Mouse (Mus musculus) cerebellum, adult 8-10 months (tissue): Measurements from ENCODE around the gene Cacna1c.

Source experiments
- DNase-seq: peaks from one replicate; pipeline ENCODE4 v3.0.0; 2022

Gene Cacna1c

GRCm38 (mm10) chr6:119044148-119044547 lies 152.1 kb downstream of the Cacna1c start:
- DNase-seq = no peak

DNA sequence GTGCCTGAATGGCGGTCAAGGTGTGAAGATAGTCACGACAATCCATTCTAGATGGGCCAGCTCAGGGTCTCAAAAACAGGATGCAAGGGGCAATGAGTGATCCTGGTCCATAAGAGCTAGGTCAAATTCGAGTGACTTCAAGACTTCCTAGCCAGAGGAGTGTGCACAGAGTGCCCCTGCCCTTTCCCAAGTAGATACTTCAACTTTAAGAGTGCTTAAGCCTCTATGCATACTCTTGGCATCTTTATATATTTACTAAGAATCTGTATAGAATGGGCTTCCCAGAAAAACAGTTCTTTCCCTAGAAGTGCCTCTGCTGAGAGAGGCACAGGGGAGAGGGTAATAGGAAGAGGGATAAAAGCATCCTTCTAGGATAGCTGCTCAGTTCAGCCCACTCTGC lies 153.4 kb downstream of the Cacna1c start:
- DNase-seq = no peak

- DNase-seq = no peak
Measured at GRCm38 (mm10) chr6:119040961-119041360, 155.3 kb downstream of the Cacna1c start.

DNA sequence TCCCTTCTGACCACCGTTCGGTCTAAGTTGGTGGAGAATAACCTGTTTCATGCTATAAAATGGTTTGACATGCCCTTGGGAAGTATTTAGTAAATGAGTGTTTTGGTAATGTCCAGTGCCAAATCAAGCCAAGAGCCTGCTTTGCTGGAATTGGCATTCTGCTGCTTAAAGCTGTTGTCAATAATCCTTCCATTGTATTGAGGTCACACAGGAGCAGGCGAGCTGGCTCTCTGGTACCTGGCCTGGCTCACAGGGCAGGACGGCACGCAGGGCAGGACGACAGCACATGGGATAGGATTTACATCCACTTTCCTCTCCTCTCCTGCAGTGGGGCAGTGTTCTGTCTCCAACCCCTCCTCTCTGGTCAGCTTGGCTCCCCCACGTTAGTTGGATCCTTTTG lies 156.4 kb downstream of the Cacna1c start:
- DNase-seq = no peak

GRCm38 (mm10) chr6:119039293-119039692 lies 156.9 kb downstream of the Cacna1c start:
- peak; percentile 54 for DNase-seq

- DNase-seq = no peak
Measured at GRCm38 (mm10) chr6:119037815-119038214, 158.4 kb downstream of the Cacna1c start.

DNA sequence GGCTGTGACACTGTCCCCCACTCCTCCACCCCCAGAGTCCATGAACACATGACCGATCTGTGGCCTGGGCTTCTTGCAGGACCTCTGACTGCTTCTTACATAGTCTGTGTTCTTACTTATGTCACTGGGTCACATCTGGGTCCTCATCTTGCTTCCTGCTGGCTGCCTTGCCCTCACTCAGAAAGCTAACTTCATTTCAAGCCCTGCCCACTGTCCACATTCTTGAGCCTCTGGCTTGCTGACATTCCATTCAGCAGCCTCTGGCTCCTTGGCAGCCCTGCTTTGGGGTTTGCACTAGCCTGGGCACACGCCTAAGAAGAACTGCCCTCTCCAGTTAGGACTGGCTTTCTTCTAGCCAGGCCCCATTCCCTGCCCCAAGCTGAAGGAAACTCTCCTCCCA lies 159.2 kb downstream of the Cacna1c start:
- DNase-seq = no peak

DNA sequence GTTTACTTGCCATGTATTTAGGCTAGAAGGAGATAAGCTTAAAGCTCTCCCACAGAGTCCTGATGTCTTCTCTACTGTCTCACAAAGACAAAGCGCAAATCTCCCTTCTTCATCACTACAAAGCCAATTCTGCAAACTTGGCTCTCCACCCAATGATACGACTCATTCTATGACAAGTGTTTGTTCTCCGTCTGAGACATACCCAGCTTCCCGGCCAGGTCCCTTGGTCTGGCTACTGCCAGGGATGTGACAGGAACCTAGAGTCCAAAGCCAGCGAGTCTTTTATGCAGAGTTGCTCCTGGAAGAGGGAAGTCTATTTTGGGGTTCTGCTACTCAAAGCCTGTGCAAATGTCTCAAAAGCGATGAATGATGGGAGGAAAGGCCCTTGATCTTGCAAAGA lies 160.9 kb downstream of the Cacna1c start:
- DNase-seq = no peak

DNA sequence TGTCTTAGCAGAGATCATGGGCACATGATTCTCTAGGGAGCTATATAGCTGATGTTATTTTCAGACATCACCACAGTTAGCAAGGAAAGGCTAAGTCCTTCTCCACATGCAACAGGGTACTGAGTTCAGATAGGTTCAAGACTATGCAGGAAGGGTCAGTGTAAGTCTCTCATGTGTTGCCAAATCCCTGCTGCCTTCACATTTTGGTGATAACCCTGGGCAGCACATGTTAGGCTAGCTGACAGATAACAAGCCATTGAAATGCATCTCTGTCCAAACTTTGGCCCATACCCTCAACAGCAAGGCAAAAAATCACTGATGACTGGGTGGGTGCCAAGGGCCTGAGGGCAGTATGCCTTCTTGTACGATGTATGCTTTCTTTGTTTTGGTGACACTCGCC lies 161.3 kb downstream of the Cacna1c start:
- DNase-seq = no peak

GRCm38 (mm10) chr6:119027880-119028279 lies 168.3 kb downstream of the Cacna1c start:
- no peak for DNase-seq

DNA sequence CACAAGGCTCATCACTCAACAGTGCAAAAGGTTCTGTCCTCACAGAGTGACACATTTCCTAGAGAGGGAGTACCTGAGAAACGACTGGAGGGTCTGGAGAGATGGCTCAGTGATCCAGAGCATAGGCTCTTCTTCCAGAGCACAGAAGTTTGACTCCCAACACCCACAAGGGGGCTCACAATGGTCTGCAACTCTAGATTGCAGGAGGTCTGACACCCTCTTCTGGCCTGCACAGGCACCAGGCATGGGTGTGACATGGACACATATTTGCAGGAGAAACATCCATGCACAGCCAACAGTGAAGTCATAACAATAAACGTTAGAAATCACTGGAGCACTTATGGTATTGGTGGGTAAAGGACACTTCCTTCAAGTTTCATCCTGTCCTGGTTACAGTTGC lies 173.4 kb downstream of the Cacna1c start:
- DNase-seq = no peak

GRCm38 (mm10) chr6:119021226-119021625 lies 175.0 kb downstream of the Cacna1c start:
- no peak for DNase-seq

- no peak for DNase-seq
Measured at GRCm38 (mm10) chr6:119018956-119019355, 177.3 kb downstream of the Cacna1c start.

- DNase-seq = no peak
Measured at GRCm38 (mm10) chr6:119018256-119018655, 178.0 kb downstream of the Cacna1c start.

DNA sequence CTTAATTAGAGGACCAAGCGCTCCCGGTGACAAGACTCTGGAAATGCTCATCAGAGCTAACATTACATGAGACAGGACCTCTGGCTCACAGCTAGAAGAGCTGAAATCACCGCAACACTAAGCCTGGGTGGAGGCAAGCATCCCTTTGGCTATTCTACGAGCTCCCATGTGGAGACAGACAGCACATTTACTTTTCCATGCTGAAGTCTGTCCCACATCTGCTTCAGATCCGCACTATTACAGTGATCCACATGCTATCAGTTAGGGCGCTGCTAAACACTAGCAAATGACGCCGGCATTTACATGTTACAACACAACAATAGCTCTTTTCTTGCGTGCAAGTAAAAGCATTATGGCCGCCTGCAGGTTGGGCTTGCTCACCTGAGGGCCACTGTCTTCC lies 178.7 kb downstream of the Cacna1c start:
- DNase-seq = no peak

- no peak for DNase-seq
Measured at GRCm38 (mm10) chr6:119015346-119015745, 180.9 kb downstream of the Cacna1c start.

DNA sequence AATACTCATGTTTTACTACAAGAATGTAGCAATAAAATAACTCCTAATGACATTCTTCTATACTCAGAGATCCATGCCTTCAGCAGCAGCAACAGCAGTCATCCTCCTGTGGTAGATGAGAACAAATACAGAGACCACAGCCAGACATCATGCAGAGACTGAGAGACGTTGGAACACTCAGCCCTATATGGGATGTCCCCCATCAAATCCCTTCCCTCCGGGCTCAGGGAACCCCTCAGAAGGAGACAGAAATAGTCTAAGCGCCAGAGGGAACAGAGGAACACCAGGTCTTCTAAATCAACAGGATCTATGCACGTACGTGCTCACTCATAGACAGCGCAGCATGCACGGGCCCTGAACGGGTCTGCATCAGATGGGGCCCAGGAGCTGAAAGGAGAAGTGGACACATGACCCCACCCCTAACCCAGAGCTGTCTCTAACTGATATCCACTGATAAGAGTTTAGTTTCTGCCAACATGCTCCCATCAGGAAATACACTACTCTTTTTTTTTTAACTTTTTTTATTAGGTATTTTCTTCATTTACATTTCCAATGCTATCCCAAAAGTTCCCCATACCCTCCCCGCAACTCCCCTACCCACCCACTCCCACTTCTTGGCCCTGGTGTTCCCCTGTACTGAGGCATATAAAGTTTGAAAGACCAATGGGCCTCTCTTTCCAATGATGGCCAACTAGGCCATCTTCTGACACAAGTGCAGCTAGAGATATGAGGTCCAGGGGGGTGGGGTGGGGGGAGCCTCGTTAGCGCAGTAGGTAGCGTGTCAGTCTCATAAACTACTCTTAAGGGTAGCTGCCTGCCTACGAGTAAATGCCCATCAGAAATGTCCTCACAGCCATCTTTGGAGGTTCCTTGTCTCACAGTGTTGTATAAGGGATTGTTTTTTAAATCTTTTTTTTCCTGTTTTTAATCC lies 182.8 kb downstream of the Cacna1c start:
- no peak for DNase-seq

DNA sequence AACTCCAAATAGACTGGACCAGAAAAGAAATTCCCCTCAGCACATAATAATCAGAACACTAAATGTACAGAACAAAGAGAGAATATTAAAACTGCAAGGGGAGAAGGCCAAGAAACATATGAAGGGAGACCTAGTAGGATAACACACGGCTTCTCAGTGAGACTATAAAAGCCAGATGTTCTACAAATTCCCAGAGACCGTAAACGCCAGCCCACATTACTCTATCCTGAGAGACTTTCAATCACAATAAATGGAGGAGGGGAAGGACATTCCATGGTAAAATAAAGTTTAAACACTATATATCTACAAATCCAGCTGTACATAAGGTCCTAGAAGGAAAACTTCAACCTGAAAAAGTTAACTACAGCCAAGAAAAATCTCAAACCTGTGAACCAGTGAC lies 185.3 kb downstream of the Cacna1c start:
- no peak for DNase-seq

DNA sequence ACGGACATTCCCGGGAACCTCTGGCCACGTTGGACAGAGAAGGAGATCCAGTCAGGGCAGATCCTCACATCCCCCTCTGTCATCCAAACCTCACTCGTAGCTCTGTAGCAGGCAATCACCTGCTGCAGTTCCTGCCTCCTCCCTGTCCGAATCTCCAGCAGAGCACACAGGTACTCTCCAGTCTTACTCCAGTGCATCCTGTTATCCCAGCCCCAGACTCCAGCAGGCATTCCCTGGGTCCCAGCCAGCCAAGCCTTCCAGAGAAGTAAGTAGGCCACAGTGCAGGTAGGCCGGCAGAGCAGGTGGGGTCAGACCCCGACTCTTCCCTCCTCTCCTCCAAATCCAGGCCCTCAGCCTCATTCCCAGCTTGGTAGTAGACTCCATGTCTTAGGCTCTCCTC lies 186.7 kb downstream of the Cacna1c start:
- DNase-seq = peak; percentile 47

DNA sequence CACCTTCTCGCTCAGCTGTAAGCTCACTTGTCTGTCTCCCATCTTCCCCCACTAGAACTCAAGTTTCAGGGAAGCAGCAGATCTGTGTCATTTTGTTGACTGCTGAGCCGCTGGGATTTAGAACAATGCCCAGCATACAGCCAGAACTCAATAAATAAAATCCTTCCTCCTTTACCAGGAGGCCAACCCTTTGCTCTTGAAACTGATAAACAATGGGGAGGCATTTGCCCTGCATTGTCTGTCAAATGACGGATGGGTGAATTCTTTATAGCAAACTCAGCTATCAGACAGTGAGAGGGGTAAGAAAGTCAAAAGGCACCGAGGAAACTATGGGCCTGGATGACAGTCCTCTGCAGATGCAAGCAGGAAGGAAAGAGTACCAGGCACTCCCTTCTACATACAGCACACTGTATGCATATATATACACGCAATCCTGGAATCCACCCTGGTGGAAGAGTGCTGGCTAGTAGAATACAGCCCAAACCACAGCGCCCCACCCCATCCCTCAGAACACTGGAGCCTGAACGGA lies 187.5 kb downstream of the Cacna1c start:
- DNase-seq = no peak

GRCm38 (mm10) chr6:119004596-119004995 lies 191.6 kb downstream of the Cacna1c start:
- DNase-seq = no peak

DNA sequence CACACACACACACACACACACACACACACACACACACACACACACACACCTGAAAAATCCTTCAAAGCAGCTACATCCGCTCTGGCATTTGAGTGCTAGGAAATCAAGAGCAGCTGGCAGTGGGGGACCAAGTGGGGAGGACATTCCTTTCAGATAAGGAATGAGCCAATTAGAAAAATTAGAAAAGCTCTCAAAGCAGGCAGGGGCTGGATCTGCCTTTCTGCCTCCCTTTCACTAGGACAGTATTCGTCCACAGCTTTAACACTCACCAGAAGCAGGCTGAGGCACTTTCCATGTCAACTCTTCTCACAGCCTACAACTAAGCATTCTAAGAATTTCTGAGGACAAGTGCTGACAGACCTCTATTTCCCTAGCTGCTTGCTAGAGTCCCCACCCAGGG lies 194.8 kb downstream of the Cacna1c start:
- DNase-seq = no peak

GRCm38 (mm10) chr6:119000255-119000654 lies 196.0 kb downstream of the Cacna1c start:
- DNase-seq = no peak

DNA sequence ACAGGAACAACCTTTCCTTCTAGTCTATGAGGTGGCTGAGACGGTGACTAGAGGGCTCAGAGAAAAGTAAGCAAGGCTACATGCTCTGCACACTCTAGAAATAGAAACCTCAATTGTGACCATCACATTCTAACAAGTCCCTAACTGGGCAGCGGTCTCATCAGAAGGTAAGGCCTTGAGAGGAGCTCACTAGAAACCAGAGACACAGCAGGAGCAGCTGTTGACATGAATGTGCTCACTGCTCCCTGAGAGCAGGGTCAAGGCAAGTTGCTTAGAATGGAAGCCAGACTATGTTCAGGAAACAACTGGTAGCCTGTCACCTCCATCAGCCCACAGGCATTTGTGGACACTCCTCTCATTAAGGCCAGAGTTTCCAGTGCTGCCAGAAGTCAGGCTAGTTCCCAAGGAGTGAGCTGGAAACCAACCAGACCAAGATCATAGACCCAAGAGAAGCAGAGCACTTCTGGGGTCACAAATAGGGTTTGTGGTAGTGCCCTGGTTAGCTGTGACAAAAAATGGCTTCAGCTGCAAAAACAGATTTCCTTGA lies 196.8 kb downstream of the Cacna1c start:
- no peak for DNase-seq
